Mouse (Mus musculus): Measurements from ENCODE around the gene Donson. TPM values are rescaled to one million over a fixed set of nuclear protein-coding genes. Genes with fewer than 3 reads are reported as not detected.

The Donson gene
- total and polyA plus RNA-seq, 2 experiments: 2.3 to 2.9 TPM

DNA sequence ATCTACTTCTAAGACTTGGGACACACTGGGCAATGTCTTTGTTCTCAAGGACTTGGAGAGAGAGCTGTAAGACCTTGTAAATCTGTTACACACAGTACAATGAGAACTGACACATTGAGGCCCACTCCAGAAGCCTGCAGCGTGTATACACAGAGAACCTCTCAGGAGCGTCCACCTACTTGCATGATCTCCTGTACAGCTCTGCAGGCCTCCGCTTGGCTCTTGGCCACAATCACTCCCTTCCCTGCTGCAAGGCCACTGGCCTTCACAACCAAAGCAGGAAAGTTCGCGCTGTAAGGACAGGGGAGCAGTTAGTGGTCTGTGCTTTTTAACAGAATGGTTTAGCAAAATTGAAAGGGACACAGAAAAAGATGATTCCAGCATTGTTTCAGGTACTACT lies 49.4 kb downstream of the Donson start:
- DNase-seq (ENCODE audit: extremely low read depth, low read depth, low spot score): no peak
- H3K36me3 ChIP-seq (ENCODE audit: control insufficient read depth, insufficient read depth, low read length): peaks cover 51% of the 10 kb centered on the region

DNA sequence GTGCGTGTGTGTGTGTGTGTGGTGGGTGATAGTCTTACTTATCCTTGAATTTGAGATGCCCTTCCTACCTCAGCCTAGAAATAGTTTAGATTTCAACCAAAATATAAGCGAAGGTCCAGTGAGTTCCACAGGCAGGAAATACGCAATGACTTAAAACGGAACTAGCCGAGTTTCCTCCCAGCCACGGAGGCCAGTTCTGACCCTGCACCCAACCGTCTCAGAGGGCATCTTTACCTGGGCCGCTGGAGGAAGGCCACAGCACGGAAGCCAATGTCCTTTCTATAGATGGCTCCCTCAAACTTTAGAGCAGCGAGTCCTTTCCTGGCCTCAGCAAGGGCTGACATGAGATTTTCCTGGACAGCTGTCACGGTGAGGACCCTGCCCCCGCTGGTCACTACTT lies 54.9 kb downstream of the Donson start:
- WGBS: 85% methylated on average over 12 of the region's 12 CpGs

More for the DNA sequence above, 49.4 kb downstream of the Donson start:
- no peaks in the 10 kb centered on the region for H3K79me2 ChIP-seq (ENCODE audit: control insufficient read depth, insufficient read depth, low read length)
- H3K4me1 ChIP-seq (ENCODE audit: control insufficient read depth, insufficient read depth, low read length): no peaks in the 10 kb centered on the region
- WGBS: 90% methylated on average over 5 of the region's 5 CpGs
- H3K4me3 ChIP-seq (ENCODE audit: insufficient read depth, low read depth, low read length): no peak overlapping the region
- H3K27ac ChIP-seq (replicated peaks; ENCODE audit: insufficient read depth, low read depth, low read length): no peak overlapping the region
- TF ChIP-seq POLR2A (IDR thresholded peaks at IDR 0.05; ENCODE audit: extremely low read depth, insufficient read depth, low read length) (no peak), CTCF (IDR thresholded peaks at IDR 0.05; ENCODE audit: low read depth, low read length) (no peak)
- no peak overlapping the region for H3K9ac ChIP-seq (ENCODE audit: low read depth, low read length)
- H3K27me3 ChIP-seq (ENCODE audit: control insufficient read depth, insufficient read depth, low read length): no peaks in the 10 kb centered on the region

DNA sequence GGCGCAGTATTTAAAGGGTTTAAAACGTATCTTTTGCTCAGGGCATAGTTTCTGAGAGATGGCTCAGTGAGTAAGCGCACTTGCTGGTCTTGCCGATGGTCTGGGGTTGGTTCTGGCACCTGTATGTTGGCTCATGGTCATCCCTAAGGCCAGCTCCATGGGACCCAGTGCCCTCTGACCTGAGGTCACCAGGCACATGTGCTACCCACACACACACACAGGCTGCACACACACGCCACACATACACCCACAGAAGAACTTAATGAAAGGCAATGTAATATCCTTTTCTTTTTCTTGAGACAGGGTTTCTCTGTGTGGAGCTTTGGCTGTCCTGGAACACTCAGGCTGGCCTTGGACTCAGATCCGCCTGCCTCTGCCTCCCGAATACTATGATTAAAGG lies 55.6 kb downstream of the Donson start:
- no peaks in the 10 kb centered on the region; the same call in 1 of the 2 replicates for H3K4me1 ChIP-seq (ENCODE audit: control insufficient read depth, insufficient read depth, low read length)
- no peak overlapping the region for H3K4me3 ChIP-seq (ENCODE audit: insufficient read depth, low read depth, low read length)
- H3K36me3 ChIP-seq (ENCODE audit: control insufficient read depth, insufficient read depth, low read length): peaks cover 51% of the 10 kb centered on the region
- WGBS: 71% methylated on average over 7 of the region's 7 CpGs
- no peak overlapping the region for H3K27ac ChIP-seq (replicated peaks; ENCODE audit: insufficient read depth, low read depth, low read length)
- TF ChIP-seq CTCF (IDR thresholded peaks at IDR 0.05; ENCODE audit: low read depth, low read length): no peak
- TF ChIP-seq POLR2A (IDR thresholded peaks at IDR 0.05; ENCODE audit: extremely low read depth, insufficient read depth, low read length): no peak
- H3K9ac ChIP-seq (ENCODE audit: low read depth, low read length): no peak overlapping the region
- no peaks in the 10 kb centered on the region for H3K27me3 ChIP-seq (ENCODE audit: control insufficient read depth, insufficient read depth, low read length)
- peak; percentile 62 for DNase-seq (ENCODE audit: extremely low read depth, low read depth, low spot score)
- no peaks in the 10 kb centered on the region for H3K79me2 ChIP-seq (ENCODE audit: control insufficient read depth, insufficient read depth, low read length)

More for the DNA sequence above, 54.9 kb downstream of the Donson start:
- H3K4me3 ChIP-seq (ENCODE audit: insufficient read depth, low read depth, low read length): no peak overlapping the region
- DNase-seq (ENCODE audit: extremely low read depth, low read depth, low spot score): no peak
- no peaks in the 10 kb centered on the region; the same call in 1 of the 2 replicates for H3K4me1 ChIP-seq (ENCODE audit: control insufficient read depth, insufficient read depth, low read length)
- TF ChIP-seq POLR2A (IDR thresholded peaks at IDR 0.05; ENCODE audit: extremely low read depth, insufficient read depth, low read length) (no peak), CTCF (IDR thresholded peaks at IDR 0.05; ENCODE audit: low read depth, low read length) (no peak)
- no peaks in the 10 kb centered on the region for H3K27me3 ChIP-seq (ENCODE audit: control insufficient read depth, insufficient read depth, low read length)
- no peaks in the 10 kb centered on the region for H3K79me2 ChIP-seq (ENCODE audit: control insufficient read depth, insufficient read depth, low read length)
- H3K36me3 ChIP-seq (ENCODE audit: control insufficient read depth, insufficient read depth, low read length): peaks cover 50% of the 10 kb centered on the region
- no peak overlapping the region for H3K27ac ChIP-seq (replicated peaks; ENCODE audit: insufficient read depth, low read depth, low read length)
- no peak overlapping the region for H3K9ac ChIP-seq (ENCODE audit: low read depth, low read length)

DNA sequence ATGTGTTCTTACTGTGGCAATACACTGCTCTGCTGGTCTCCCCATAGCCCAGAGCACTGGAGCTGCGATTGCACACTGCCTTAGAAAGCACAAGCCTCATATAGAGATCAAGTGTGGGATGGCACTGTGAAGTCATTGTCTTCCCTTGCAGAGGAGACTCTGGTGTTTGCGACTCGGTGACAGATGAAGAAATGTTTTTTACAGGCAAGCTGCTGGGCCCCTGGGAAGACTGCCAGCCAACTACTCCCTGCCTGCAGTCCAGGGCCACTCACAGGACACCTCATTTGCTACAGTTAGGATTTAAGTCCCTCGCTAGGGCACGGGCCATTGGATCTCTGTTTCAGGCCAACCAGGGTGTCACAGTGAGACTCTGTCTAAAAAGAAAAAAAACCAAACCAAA lies 56.1 kb downstream of the Donson start:
- 80% methylated on average over 5 of the region's 5 CpGs for WGBS
- Histone ChIP-seq H3K4me1 (ENCODE audit: control insufficient read depth, insufficient read depth, low read length) (no peaks in the 10 kb centered on the region; the same call in 1 of the 2 replicates), H3K27me3 (ENCODE audit: control insufficient read depth, insufficient read depth, low read length) (no peaks in the 10 kb centered on the region), H3K4me3 (ENCODE audit: insufficient read depth, low read depth, low read length) (no peak overlapping the region), H3K27ac (replicated peaks; ENCODE audit: insufficient read depth, low read depth, low read length) (no peak overlapping the region), H3K9ac (ENCODE audit: low read depth, low read length) (no peak overlapping the region), H3K36me3 (ENCODE audit: control insufficient read depth, insufficient read depth, low read length) (peaks cover 50% of the 10 kb centered on the region), H3K79me2 (ENCODE audit: control insufficient read depth, insufficient read depth, low read length) (no peaks in the 10 kb centered on the region)
- DNase-seq (ENCODE audit: extremely low read depth, low read depth, low spot score): peak; percentile 28
- TF ChIP-seq POLR2A (IDR thresholded peaks at IDR 0.05; ENCODE audit: extremely low read depth, insufficient read depth, low read length) (no peak), CTCF (IDR thresholded peaks at IDR 0.05; ENCODE audit: low read depth, low read length) (no peak)

DNA sequence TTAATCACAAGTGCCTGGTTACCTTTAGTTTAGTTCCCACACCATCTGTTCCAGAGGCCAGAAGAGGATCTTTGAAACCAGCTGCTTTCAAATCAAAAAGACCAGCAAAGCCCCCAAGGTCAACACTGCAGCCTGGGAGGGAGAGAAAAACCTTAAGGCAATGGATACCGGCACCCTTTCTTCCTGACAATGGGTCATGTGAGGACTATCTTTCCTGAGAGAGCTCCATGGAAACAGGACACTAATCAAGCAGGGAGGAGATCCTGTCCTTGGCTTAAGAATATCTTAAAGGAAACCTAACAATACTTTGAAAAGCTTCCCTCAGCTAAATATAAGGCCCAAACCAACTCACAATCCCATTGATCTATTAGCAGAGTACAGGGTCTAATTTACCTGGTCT lies 58.0 kb downstream of the Donson start:
- Histone ChIP-seq H3K27ac (replicated peaks; ENCODE audit: insufficient read depth, low read depth, low read length) (no peak overlapping the region), H3K4me3 (ENCODE audit: insufficient read depth, low read depth, low read length) (no peak overlapping the region), H3K9ac (ENCODE audit: low read depth, low read length) (no peak overlapping the region), H3K36me3 (ENCODE audit: control insufficient read depth, insufficient read depth, low read length) (peaks cover 44% of the 10 kb centered on the region), H3K27me3 (ENCODE audit: control insufficient read depth, insufficient read depth, low read length) (no peaks in the 10 kb centered on the region), H3K79me2 (ENCODE audit: control insufficient read depth, insufficient read depth, low read length) (no peaks in the 10 kb centered on the region), H3K4me1 (ENCODE audit: control insufficient read depth, insufficient read depth, low read length) (no peaks in the 10 kb centered on the region; the same call in 1 of the 2 replicates)
- 81% methylated on average over 1 of the region's 1 CpGs for WGBS
- no peak for DNase-seq (ENCODE audit: extremely low read depth, low read depth, low spot score)
- TF ChIP-seq POLR2A (IDR thresholded peaks at IDR 0.05; ENCODE audit: extremely low read depth, insufficient read depth, low read length): no peak
- TF ChIP-seq CTCF (IDR thresholded peaks at IDR 0.05; ENCODE audit: low read depth, low read length): no peak

DNA sequence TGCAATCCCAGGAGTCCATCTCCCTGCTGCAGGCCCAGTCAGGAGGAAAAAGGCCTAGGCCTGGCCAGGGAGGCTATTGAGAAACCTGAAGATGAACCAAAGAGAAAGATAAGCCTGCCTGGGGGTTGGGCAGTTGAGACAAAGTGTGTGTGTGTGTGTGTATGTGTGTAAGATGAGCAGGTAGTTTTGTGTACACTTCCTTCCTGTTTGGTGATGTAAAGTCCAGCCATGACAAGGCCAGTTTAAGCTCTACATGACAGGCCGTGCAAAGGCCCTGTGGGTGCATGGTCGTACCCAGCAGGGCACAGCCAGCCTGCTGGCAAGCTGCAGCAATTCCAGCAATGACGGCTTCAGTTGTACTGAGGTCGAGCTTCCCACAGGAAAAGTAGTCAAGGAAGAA lies 58.8 kb downstream of the Donson start:
- Histone ChIP-seq H3K27me3 (ENCODE audit: control insufficient read depth, insufficient read depth, low read length) (no peaks in the 10 kb centered on the region), H3K79me2 (ENCODE audit: control insufficient read depth, insufficient read depth, low read length) (no peaks in the 10 kb centered on the region), H3K36me3 (ENCODE audit: control insufficient read depth, insufficient read depth, low read length) (peaks cover 52% of the 10 kb centered on the region), H3K4me3 (ENCODE audit: insufficient read depth, low read depth, low read length) (no peak overlapping the region), H3K4me1 (ENCODE audit: control insufficient read depth, insufficient read depth, low read length) (no peaks in the 10 kb centered on the region; the same call in 1 of the 2 replicates), H3K9ac (ENCODE audit: low read depth, low read length) (no peak overlapping the region), H3K27ac (replicated peaks; ENCODE audit: insufficient read depth, low read depth, low read length) (no peak overlapping the region)
- TF ChIP-seq CTCF (IDR thresholded peaks at IDR 0.05; ENCODE audit: low read depth, low read length) (no peak), POLR2A (IDR thresholded peaks at IDR 0.05; ENCODE audit: extremely low read depth, insufficient read depth, low read length) (no peak)
- 89% methylated on average over 4 of the region's 4 CpGs for WGBS
- DNase-seq (ENCODE audit: extremely low read depth, low read depth, low spot score): no peak
